Mouse (Mus musculus): ENCODE data around the gene Hemgn. TPM values are rescaled to one million over a fixed set of nuclear protein-coding genes. Genes with fewer than 3 reads are reported as not detected.

Hemgn gene
- polyA plus RNA-seq, 1 experiment from 2014 or later = 8.1 TPM

GRCm38 (mm10) chr4:46369070-46369469 is 44.2 kb downstream of the Hemgn start:
- H3K27me3 ChIP-seq (replicated peaks; ENCODE audit: control insufficient read depth, insufficient read depth, low read length) = peaks cover 11% of the 10 kb centered on the region
- H3K4me2 ChIP-seq (ENCODE audit: low read depth, low read length) = no peak overlapping the region
- no peak for ATAC-seq
- H3K4me3 ChIP-seq (ENCODE audit: low read length) = no peak overlapping the region
- 61% methylated on average over 4 of the region's 4 CpGs for WGBS
- H3K27ac ChIP-seq (ENCODE audit: low read length) = no peak overlapping the region
- H3K9ac ChIP-seq (ENCODE audit: low read depth, low read length) = no peak overlapping the region
- H3K4me1 ChIP-seq (ENCODE audit: control insufficient read depth, insufficient read depth, low read length) = peaks cover 8% of the 10 kb centered on the region; the same call in 1 of the 2 replicates
- H3K9me3 ChIP-seq (ENCODE audit: control insufficient read depth, low read length) = 0 out of 2 replicates have a peak, but pooled peaks cover 3% of the 10 kb centered on the region
- H3K36me3 ChIP-seq (ENCODE audit: control insufficient read depth, insufficient read depth, low read length) = no peaks in the 10 kb centered on the region

GRCm38 (mm10) chr4:46367487-46367959 is 45.8 kb downstream of the Hemgn start:
- Histone ChIP-seq H3K9me3 (ENCODE audit: control insufficient read depth, low read length) (0 out of 2 replicates have a peak, but pooled peaks cover 3% of the 10 kb centered on the region), H3K36me3 (ENCODE audit: control insufficient read depth, insufficient read depth, low read length) (no peaks in the 10 kb centered on the region), H3K27ac (ENCODE audit: low read length) (no peak overlapping the region), H3K27me3 (replicated peaks; ENCODE audit: control insufficient read depth, insufficient read depth, low read length) (peaks cover 11% of the 10 kb centered on the region), H3K4me1 (ENCODE audit: control insufficient read depth, insufficient read depth, low read length) (peaks cover 8% of the 10 kb centered on the region; the same call in 1 of the 2 replicates), H3K4me3 (ENCODE audit: low read length) (no peak overlapping the region), H3K4me2 (ENCODE audit: low read depth, low read length) (no peak overlapping the region), H3K9ac (ENCODE audit: low read depth, low read length) (no peak overlapping the region)
- ATAC-seq = no peak
- WGBS = 14% methylated on average over 12 of the region's 12 CpGs

GRCm38 (mm10) chr4:46364360-46364759 is 48.9 kb downstream of the Hemgn start:
- Histone ChIP-seq H3K4me1 (ENCODE audit: control insufficient read depth, insufficient read depth, low read length) (no peaks in the 10 kb centered on the region), H3K36me3 (ENCODE audit: control insufficient read depth, insufficient read depth, low read length) (no peaks in the 10 kb centered on the region), H3K9ac (ENCODE audit: low read depth, low read length) (no peak overlapping the region), H3K9me3 (ENCODE audit: control insufficient read depth, low read length) (0 out of 2 replicates have a peak, but pooled peaks cover 3% of the 10 kb centered on the region), H3K27ac (ENCODE audit: low read length) (no peak overlapping the region), H3K4me3 (ENCODE audit: low read length) (no peak overlapping the region), H3K4me2 (ENCODE audit: low read depth, low read length) (no peak overlapping the region), H3K27me3 (replicated peaks; ENCODE audit: control insufficient read depth, insufficient read depth, low read length) (peaks cover 7% of the 10 kb centered on the region)
- no peak for ATAC-seq
- WGBS = 90% methylated on average over 2 of the region's 2 CpGs

- no peak for ATAC-seq
Observed at GRCm38 (mm10) chr4:46361258-46361657, 52.0 kb downstream of the Hemgn start.

GRCm38 (mm10) chr4:46359539-46360253 is 53.6 kb downstream of the Hemgn start:
- H3K9me3 ChIP-seq (ENCODE audit: control insufficient read depth, low read length) = 0 out of 2 replicates have a peak, but pooled peaks cover 3% of the 10 kb centered on the region
- no peaks in the 10 kb centered on the region for H3K4me1 ChIP-seq (ENCODE audit: control insufficient read depth, insufficient read depth, low read length)
- H3K36me3 ChIP-seq (ENCODE audit: control insufficient read depth, insufficient read depth, low read length) = no peaks in the 10 kb centered on the region
- no peak overlapping the region for H3K4me2 ChIP-seq (ENCODE audit: low read depth, low read length)
- ATAC-seq = no peak
- no peak overlapping the region for H3K9ac ChIP-seq (ENCODE audit: low read depth, low read length)
- H3K27me3 ChIP-seq (replicated peaks; ENCODE audit: control insufficient read depth, insufficient read depth, low read length) = no peaks in the 10 kb centered on the region; the same call in 1 of the 2 replicates
- H3K27ac ChIP-seq (ENCODE audit: low read length) = no peak overlapping the region
- H3K4me3 ChIP-seq (ENCODE audit: low read length) = no peak overlapping the region
- 74% methylated on average over 12 of the region's 12 CpGs for WGBS

More at GRCm38 (mm10) chr4:46361258-46361657, 52.0 kb downstream of the Hemgn start:
- Histone ChIP-seq H3K36me3 (ENCODE audit: control insufficient read depth, insufficient read depth, low read length) (no peaks in the 10 kb centered on the region), H3K4me2 (ENCODE audit: low read depth, low read length) (no peak overlapping the region), H3K9me3 (ENCODE audit: control insufficient read depth, low read length) (0 out of 2 replicates have a peak, but pooled peaks cover 3% of the 10 kb centered on the region), H3K27me3 (replicated peaks; ENCODE audit: control insufficient read depth, insufficient read depth, low read length) (no peaks in the 10 kb centered on the region; the same call in 1 of the 2 replicates), H3K9ac (ENCODE audit: low read depth, low read length) (no peak overlapping the region), H3K27ac (ENCODE audit: low read length) (no peak overlapping the region), H3K4me3 (ENCODE audit: low read length) (no peak overlapping the region), H3K4me1 (ENCODE audit: control insufficient read depth, insufficient read depth, low read length) (no peaks in the 10 kb centered on the region)
- 68% methylated on average over 5 of the region's 5 CpGs for WGBS

GRCm38 (mm10) chr4:46356351-46357133 is 56.8 kb downstream of the Hemgn start:
- Histone ChIP-seq H3K27me3 (replicated peaks; ENCODE audit: control insufficient read depth, insufficient read depth, low read length) (peaks cover 17% of the 10 kb centered on the region; the same call in 1 of the 2 replicates), H3K4me3 (ENCODE audit: low read length) (no peak overlapping the region), H3K27ac (ENCODE audit: low read length) (no peak overlapping the region), H3K4me1 (ENCODE audit: control insufficient read depth, insufficient read depth, low read length) (no peaks in the 10 kb centered on the region), H3K36me3 (ENCODE audit: control insufficient read depth, insufficient read depth, low read length) (no peaks in the 10 kb centered on the region), H3K4me2 (ENCODE audit: low read depth, low read length) (no peak overlapping the region), H3K9ac (ENCODE audit: low read depth, low read length) (no peak overlapping the region), H3K9me3 (ENCODE audit: control insufficient read depth, low read length) (no peaks in the 10 kb centered on the region)
- no peak for ATAC-seq
- WGBS = 49% methylated on average over 12 of the region's 12 CpGs

- Histone ChIP-seq H3K9ac (ENCODE audit: low read depth, low read length) (no peak overlapping the region), H3K4me3 (ENCODE audit: low read length) (no peak overlapping the region), H3K27me3 (replicated peaks; ENCODE audit: control insufficient read depth, insufficient read depth, low read length) (peaks cover 51% of the 10 kb centered on the region), H3K9me3 (ENCODE audit: control insufficient read depth, low read length) (no peaks in the 10 kb centered on the region), H3K27ac (ENCODE audit: low read length) (no peak overlapping the region), H3K4me1 (ENCODE audit: control insufficient read depth, insufficient read depth, low read length) (no peaks in the 10 kb centered on the region), H3K4me2 (ENCODE audit: low read depth, low read length) (no peak overlapping the region), H3K36me3 (ENCODE audit: control insufficient read depth, insufficient read depth, low read length) (no peaks in the 10 kb centered on the region)
- 24% methylated on average over 10 of the region's 10 CpGs for WGBS
- ATAC-seq = no peak
Observed at GRCm38 (mm10) chr4:46353045-46353444, 60.3 kb downstream of the Hemgn start.

GRCm38 (mm10) chr4:46349530-46349929 is 63.8 kb downstream of the Hemgn start:
- H3K9me3 ChIP-seq (ENCODE audit: control insufficient read depth, low read length) = no peaks in the 10 kb centered on the region
- peaks cover 83% of the 10 kb centered on the region for H3K27me3 ChIP-seq (replicated peaks; ENCODE audit: control insufficient read depth, insufficient read depth, low read length)
- no peak for ATAC-seq
- no peak overlapping the region for H3K9ac ChIP-seq (ENCODE audit: low read depth, low read length)
- H3K4me2 ChIP-seq (ENCODE audit: low read depth, low read length) = no peak overlapping the region
- 56% methylated on average over 5 of the region's 5 CpGs for WGBS
- H3K4me1 ChIP-seq (ENCODE audit: control insufficient read depth, insufficient read depth, low read length) = peaks cover 4% of the 10 kb centered on the region; the same call in 1 of the 2 replicates
- no peaks in the 10 kb centered on the region for H3K36me3 ChIP-seq (ENCODE audit: control insufficient read depth, insufficient read depth, low read length)
- no peak overlapping the region for H3K27ac ChIP-seq (ENCODE audit: low read length)
- no peak overlapping the region for H3K4me3 ChIP-seq (ENCODE audit: low read length)

GRCm38 (mm10) chr4:46348897-46349296 is 64.4 kb downstream of the Hemgn start:
- Histone ChIP-seq H3K36me3 (ENCODE audit: control insufficient read depth, insufficient read depth, low read length) (no peaks in the 10 kb centered on the region), H3K27me3 (replicated peaks; ENCODE audit: control insufficient read depth, insufficient read depth, low read length) (peaks cover 88% of the 10 kb centered on the region), H3K27ac (ENCODE audit: low read length) (no peak overlapping the region), H3K4me3 (ENCODE audit: low read length) (no peak overlapping the region), H3K9ac (ENCODE audit: low read depth, low read length) (no peak overlapping the region), H3K9me3 (ENCODE audit: control insufficient read depth, low read length) (no peaks in the 10 kb centered on the region), H3K4me1 (ENCODE audit: control insufficient read depth, insufficient read depth, low read length) (peaks cover 9% of the 10 kb centered on the region; the same call in 1 of the 2 replicates), H3K4me2 (ENCODE audit: low read depth, low read length) (no peak overlapping the region)
- no peak for ATAC-seq
- WGBS = 30% methylated on average over 9 of the region's 9 CpGs
